Mouse (Mus musculus) thymus, postnatal 36 days (tissue): ENCODE data around the gene 2210017I01Rik.

Experiments
- DNase-seq, 2 experiments: peaks; one replicate each; pipeline ENCODE4 v3.0.0; 2022; ENCODE audit warnings: mixed read lengths in 2 of 2

Gene 2210017I01Rik

DNA sequence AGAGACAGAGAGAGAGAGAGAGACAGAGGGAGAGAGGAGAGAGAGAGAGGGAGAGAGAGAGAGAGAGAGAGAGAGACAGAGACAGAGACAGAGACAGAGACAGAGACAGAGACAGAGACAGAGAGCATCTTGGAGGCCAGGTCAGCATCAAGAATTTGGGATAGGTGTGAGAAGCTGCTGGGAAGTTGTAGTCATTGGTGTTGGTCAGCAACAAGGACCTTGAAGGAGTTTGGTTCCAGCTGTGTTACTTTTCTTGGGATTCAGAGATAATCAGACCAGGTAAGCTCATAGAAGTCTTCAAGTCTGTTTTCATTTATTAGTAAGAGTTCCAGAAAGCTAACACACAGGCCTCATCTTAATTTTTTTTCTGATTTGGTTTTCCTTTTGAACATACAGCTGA, at the start of gene 2210017I01Rik:
2210017I01Rik (minus strand) TSS at position 101 of the 400 bp plus-strand sequence.
- DNase-seq = no peak

DNA sequence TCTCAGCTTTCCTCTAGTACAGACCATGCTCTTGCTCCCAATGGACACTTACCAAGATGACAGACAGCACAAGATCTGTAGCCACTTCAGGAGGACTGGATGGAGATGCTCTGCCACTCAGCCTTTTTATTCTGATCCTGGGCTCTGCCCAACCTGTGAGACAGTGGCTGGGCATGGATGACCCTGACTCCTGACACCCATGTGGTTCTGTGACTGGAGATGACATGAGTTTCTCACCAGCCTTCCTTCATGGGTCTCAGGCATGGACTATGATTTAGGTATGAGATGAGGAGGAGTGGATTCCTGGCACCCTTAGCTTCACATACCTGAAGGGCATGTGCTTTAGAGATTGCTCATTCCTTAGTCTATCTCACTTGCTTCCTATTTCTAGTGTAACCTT, 49.5 kb upstream of the 2210017I01Rik start, which contains the start of gene Lce1b:
Lce1b (minus strand) TSS at position 101 of the 400 bp plus-strand sequence.
- no peak for DNase-seq

DNA sequence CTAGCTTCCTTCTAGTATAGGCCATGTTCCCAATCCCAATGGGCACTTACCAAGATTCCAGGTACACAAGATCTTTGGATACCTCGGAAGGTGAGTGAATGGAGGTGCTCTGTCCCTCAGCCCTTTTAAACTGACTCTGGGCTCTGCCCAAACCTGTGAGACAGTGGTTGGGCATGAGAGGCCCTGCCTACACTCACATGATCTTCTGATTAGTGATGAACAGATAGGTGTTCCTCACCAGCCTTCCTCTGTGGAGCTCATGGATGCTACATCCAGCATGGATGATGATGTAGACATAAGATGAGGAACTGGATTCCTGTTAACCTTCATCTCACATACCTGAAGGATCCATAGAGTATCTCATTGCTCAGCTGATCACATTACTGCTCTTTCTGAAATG, 40.9 kb upstream of the 2210017I01Rik start, which contains the start of gene Lce1a1:
Lce1a1 (minus strand) TSS at position 101 of the 400 bp plus-strand sequence.
- no peak for DNase-seq

DNA sequence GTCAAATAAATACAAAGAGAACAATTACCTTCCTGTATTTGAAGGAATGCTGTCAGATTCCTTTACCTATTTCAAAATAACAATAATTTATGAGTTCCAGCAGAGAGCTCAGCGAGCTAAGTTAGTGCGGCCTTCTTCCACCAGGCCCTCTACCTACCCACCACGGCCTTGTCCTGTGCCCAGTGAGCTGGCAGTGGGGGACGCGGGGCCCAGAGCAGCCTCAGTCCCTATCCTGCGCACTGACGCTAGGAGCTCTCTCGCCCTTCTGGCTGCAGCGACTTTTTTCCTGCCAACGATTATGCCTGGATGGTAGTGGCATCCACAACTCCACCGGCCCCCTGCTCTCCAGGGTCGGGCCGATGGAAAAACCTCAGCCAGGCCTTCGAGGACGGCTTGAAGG, 32.6 kb upstream of the 2210017I01Rik start:
- DNase-seq = no peak

DNA sequence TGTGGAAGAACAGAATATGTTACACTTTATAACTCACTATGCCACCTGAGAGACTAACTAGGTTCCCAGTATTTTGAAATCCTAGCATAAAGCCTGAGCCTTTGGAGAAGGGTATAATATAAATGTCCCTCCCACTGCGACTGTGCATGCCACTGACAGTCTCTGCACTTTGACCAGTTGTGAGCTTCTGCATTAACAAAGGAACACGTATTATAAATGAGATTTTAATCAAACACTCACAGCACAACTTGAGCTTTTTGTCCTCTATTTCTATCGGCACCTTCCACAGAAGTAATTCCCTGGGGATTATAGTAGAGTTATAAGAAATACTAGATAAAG, 31.3 kb upstream of the 2210017I01Rik start:
- no peak for DNase-seq

DNA sequence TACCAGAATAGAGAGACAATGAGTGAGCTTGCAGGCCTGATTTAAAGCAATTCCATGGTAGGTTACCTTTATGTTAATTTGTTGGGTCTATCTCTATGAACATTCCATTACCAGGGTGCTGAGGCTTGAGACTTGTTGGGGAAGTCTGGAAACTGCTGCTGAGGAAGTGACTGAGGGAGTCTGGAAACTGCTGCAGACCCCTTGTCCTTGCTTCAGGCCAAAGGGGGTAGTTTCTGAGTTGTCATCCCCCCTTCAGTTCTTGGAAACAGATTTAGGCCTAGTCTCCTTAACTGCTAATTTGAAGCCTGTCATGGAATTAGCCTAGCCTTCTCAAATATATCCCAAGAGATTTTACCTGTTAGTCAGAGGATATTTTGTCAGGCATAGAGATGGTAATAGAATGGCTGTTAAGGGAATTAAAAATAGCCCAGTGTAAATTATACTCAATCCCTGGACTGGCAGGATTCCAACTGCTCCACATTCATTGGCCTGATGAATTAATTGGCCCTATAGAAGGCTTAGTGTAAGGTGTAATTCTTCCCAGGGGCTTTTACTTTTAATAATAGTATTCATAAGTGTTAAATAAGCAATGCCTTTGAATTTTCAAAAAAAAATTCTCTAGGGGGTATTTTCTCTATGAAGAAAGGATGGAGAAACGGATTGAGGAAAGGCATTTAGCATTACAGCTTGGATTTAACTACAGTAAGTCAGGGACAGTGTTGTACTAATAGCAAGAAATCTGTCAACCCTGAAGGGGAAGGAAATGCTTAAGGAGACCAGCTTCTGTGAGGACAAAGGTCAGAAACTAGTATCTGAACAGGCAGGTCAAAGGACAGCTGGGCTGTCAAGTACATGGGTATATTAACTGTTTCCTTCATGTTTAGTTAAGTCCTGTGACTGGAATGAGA, 30.7 kb upstream of the 2210017I01Rik start:
- DNase-seq = no peak

DNA sequence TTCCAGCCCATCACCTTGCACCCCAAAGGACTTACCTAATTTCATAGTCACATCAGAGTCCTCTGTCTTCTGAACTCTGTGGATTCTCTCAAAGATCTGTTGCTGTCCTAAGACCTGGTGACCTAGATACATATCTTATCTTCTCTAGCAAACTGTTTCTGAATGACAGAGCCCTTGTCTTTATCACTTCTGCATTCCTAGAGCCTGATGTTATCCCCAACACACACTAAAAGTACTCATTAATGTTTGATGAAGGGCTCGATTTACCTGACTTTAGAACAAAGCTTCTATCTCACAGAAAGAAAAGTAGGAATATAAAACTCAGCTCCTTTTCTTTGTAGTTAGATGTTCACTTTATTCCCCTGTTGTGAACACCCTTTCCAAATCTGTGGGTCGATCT, 14.3 kb upstream of the 2210017I01Rik start, which contains the start of gene Lce6a:
Lce6a (minus strand) TSS at position 101 of the 400 bp plus-strand sequence.
- no peak for DNase-seq

DNA sequence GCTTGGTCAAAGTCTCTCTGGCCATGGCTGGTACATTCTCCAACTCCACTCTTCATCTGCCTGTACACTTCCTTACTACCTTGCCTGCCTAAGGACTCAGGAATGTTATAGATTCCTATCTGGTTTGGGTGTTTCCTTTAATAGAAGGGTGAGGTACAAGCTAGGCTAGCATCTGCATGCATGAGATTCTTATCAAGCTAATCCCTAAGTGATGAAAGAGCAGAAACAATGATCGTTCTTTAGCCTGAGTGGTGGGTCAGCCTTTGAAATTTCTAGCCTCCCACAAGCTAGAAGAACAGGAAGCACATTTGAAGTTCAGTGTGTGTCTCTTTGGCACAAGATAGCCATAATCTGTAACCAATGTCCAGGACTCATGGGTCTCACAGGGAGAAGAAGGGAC, 2.5 kb upstream of the 2210017I01Rik start:
- no peak for DNase-seq

DNA sequence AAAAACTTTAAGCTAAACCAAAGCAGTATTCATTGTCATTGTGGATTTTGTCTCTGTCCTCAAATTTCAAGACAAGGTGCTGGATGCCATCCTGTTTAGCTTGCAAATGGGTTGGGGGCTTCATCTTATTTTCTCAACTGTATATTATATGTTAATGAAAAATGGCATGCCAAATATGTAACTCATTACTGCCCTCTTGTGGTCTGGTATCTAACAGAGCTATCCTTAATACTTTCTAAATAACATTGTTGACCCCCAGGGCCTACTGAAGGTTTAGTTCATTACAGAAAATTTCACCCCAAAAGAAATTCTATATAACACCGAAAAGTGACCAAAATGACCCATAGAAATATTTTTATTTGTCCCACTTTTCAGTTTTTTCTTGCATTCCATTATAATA, 5.1 kb downstream of the 2210017I01Rik start:
- DNase-seq = no peak

DNA sequence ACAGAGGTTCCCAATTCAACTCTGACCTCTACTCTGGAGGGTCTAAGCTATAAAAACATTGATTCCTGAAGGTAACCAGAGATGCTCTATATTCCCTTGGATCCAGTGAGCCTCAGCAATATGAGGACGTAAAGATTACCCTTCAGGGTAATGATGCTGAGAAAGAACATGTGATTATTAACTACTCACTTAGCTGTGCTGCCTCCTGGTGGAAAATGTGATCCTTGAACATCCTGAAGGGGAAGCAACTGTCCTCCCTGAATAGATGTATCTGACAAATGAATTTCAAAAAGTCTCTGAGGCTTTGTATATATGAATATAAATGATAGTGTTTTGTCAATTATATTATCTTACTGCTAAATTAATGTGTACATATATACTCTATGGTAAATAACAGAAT, 6.8 kb downstream of the 2210017I01Rik start:
- no peak for DNase-seq

DNA sequence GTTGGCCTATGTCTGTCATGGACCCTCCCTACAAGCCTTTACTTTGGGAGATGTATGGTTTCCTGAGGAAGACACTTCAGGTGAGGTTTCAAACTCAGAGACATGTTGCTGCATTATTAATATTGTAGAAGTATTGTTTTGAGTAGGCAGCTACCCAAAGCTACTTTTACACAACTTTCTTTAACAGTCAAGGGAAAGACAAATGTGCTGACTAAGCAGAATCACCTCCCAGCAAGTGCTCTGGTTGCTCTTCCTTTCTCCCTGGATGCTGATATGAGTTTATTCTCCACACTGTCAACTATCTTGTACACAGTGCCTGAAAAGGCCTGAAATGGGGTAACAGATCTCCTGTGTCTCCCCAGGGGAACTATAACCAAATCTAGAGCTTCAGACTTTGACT, 7.3 kb downstream of the 2210017I01Rik start:
- no peak for DNase-seq

DNA sequence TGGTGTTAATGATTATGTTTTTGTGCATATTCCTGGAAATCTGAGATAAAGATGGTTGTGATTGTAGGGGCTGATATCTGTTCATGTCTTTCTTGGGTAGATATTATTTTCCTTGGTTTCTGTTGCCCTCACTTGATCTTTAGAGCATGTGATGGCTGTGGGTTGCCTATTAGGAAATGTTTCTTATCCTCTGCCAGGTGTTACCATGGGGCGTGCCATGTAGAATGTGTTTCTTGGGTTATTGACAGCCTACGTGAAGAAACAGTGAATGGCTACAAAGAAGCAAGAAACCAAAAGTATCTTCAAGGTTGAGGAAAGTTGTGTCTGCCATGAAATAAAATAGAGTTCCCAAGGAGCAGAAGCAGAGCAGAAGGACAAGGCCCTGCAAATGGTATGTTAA, 8.9 kb downstream of the 2210017I01Rik start:
- no peak for DNase-seq

DNA sequence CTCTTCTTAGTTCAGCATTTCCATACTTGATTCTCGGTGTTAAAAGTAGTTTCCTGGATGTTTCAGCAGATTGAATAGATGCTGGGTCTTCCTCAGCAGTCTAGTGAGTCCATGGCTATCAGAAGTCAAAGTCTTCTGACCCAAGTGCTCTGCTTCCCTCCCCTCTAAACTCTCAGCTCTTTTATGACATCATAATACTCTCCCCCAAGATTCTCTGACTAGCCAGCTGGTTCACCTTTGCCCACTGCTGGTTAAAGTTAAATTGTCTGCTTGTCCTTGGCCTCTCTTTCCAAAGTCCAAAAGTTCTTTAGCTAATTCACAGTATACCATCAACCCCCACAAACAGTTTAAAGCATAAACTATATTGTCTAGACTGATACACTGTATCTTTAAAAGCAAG, 18.4 kb downstream of the 2210017I01Rik start, which contains the start of gene Smcp:
Smcp (minus strand) TSS at position 140 of the 400 bp plus-strand sequence.
- no peak for DNase-seq

DNA sequence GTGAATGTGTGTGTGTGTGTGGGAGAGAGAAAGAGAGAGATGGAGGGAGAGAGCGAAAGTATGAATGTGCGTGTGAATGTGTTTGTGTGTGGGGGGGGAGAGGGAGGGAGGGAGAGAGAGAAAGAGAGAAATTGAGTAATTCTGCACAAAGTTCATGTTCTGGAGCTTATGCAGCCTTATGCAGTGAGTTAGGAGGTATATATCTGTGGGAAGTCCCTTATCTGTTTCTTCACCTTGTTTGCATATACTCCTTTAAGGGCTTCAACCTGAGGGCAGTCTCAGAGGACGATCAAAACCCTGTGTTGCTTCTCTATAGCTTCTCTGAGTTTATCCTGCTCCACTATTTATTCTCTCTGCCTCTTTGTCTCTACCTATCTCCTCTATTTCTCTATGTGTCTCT, 20.1 kb downstream of the 2210017I01Rik start:
- no peak for DNase-seq

DNA sequence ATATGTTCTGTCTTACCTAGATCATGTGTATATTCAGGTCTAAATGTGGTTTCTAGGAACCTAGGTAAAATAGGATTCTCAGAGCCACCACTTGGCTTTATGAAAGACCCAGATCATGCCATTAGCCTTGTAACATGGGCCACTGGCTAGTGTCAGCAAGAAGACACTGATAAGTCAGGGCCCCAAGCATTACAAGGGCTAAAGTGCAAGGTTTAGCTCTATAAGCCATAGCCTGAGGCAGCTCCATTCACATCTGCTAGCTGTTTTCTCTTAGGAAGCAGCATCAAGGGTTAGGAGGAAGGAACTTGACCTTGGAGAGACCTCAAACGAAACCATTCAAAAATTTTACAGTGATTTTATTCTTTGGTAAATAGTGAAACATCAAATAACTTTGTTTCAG, 22.2 kb downstream of the 2210017I01Rik start:
- no peak for DNase-seq

DNA sequence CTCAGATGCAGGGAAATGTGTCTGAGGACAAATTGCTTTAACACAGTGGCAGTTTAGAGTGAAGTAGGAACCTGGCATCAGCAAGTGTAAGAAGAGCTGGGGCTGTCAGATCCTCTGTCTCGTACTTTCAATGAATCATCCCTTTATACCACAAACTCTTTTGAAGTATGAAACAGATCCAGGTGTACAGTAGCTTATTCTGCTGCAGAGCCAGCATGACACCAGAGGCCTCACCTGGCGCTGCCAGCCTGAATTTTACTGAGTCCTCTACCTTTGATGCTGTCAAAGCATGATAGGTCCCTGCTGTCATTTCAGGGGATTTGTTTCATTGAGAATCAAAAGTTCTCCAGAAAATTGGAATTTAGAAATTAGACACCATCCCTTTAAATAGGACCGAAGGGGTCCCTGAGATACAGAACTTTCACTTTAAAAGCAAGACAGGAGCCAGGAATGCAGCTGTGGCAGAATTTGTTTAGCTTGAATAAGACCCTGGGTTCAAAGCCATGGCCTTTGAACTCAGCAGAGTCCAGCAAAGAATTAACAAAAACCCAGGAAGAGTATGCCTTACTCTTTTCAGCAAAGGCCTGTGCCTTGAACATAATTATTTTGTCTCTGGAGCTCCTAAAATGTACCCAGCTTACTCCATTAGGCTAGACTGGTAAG, 24.0 kb downstream of the 2210017I01Rik start:
- DNase-seq = no peak

DNA sequence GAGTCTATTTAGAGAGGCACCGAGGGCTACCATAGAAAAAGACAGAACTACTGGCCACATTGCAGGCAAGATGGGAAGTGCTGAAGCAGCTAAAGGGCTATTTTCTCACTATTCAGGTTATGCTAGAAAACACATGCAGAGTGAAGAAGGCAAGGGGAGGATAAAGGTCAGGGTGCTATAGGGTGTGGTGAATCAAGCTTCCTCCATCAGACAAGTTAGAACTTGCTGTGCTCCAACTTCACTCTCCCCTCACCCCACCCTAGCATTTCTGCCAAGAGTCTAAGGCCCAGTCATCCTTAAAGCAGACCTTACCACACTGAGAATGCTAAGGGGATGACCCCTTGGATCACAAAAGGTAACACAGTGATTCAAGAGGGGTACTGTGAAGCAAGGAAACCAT, 27.8 kb downstream of the 2210017I01Rik start:
- no peak for DNase-seq

DNA sequence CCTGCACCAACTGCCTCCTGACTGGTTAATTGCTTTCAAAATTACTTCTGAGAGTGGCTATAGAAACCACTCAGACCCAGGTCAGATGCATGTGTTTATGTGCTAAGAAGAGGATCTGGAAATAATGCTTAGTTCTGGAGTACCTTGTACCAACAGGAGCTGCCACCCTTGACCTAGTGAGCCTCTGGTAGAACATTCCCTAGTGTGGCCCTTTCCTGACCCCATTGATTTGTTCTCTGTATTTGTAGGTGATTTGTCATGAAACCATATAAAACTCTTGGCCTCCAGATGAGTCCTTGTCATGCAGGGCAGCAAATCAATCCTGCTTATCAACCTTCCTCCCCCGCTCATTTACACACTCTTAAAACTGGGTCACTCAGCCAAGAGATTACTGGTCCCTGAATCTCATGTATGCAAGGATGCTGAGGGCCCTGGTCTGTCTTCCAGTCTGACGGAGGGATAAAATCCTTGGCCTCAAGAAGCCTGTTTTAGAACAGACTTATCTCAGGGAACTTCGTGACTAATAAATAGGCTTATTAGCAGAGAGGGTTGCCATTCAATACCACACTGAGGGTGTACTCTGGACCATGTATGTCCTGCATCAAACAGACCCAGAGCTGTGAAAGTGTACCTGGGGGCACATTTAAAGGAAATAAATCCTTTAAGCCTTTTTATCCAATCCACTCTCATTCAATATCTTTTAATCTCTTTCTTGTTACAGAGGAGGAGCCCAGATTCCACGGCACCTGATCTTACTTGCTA, 28.5 kb downstream of the 2210017I01Rik start:
- DNase-seq = no peak

DNA sequence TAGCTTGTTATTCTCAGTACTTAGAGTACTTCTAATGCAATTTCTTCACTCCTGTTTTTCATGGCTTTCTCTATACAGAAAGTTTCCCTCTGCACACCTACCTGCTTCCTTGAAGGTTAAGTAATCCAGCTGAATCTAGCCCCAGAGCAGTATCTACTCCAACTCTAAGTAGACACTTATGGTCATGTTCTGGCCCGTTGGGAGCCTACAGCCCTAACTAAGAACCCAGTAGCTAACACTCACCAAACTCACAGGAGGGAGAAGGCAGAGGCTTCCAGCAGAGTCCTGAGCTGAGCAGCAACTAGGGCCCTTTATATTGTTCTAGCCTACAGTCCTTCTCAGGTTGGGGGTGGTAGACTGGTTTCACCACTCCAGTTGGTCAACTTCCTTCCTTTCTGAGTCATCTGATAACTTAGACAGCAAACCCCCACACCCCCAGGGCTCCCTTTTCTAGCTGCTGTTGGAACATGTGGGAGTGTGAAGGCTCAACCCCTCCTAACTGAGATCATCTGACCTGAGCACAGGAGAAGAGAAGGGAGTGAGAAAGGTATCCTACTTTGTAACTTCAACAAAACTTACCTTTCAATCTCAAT, 33.7 kb downstream of the 2210017I01Rik start, which contains the start of gene Ivl:
Ivl (minus strand) TSS at position 287 of the 593 bp plus-strand sequence.
- no peak for DNase-seq

DNA sequence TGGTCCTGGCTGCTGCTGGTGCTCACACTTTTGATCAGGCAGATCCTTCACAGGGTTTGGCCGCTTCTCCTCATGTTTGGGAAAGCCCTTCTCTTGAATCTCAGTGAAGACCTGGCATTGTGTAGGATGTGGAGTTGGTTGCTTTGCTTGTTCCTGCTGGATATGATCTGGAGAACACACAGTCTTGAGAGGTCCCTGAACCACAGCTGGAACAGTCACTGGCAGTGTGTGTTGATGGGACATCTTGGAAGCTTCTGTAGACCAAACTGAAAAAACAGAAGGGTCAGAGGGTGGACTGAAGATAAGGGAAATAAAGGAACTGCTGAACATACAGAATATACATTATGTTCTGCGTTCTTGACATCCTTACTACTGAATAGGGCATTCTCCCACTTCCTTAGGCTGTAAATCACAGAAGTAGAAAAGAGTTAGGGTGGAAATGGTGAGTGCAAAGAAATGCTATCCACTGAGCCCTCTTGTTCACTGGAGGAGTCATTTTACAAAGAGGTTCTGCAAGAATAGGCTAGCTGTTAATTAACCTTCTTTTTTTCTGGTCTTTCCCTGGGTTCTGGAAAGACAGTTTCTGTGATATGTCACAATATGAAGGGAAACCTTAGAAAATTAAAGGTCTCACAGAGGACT, 34.7 kb downstream of the 2210017I01Rik start:
- DNase-seq = no peak

DNA sequence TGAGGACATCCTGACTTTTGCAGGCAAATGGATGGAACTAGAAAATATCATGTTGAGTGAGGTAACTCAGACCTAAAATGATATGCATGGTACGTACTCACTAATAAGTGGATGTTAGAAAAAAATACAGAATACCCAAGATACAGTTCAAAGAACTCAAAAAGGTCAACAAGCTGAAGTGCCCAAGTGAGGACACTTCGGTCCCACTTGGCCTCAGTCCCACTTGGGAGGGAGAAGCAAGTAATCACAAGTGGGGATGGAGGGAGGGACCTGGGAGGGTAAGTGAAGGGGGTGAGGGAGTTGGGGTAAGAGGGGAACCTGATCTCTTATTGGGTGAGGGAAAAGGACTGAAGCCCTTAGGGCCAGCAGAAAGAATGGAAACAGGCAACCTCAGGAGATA, 38.5 kb downstream of the 2210017I01Rik start:
- no peak for DNase-seq

DNA sequence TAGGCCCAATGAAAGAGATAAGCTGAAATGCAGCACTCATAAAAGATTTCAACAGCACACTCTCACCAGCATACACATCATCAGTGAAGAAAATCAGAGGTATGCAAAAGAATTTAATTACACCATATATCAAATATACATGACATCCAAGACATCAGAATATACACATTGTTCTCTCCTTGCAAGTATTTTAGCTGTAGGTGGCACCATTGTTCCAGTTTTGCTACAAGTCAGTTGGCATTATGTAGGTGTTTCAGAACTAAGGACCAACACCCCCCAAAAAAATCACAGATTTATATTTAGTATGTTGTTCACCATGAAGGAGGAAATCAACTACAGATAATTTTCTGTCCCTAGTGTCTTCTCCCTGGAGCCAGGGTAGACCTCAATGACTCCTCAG, 41.9 kb downstream of the 2210017I01Rik start:
- no peak for DNase-seq
